Mouse (Mus musculus) mouse trophoblast stem cell (cell line): Measurements from ENCODE around the gene Tmco1.
"Not testable (repeated sequence)": the region's sequence is repeated elsewhere in the genome, so short reads cannot be mapped to it uniquely, and the experiment has no call there.

Experiments
- in situ Hi-C, 2 experiments: fragments of 300-500 bp; cut with MseI, MboI; formaldehyde crosslinking; loops; 2 replicates in 1 of 2; 3 replicates in 1 of 2; pipeline ENCODE4 v1.15.1; 2025

Tmco1 gene

GRCm38 (mm10) chr1:167331106-167331505 is 22.9 kb downstream of the Tmco1 start:
- in situ Hi-C loops, result loop anchor here (10.0 kb wide), 1 partner anchor 106 kb away; no protein-coding TSS in a partner anchor

DNA sequence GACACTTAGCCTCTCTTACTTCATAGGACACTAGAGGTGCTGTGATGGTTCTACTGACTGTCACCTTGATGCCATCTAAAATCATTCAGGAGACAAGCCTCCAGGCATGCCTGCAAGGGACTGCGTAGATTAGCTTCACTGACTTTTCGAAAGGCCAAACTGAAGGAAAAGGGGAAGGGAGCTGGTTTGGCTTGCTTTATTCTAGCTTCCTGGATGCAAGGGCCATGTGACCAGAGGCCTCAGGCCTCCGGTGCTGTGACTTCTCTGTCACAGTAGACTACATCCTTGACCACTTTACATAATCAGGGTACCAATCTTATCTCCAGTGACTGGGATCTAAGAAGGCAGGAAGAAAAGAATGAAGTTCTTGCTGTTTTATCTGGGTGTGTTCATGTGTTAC is 28.2 kb downstream of the Tmco1 start:
- in situ Hi-C loops, result loop anchor here (10.0 kb wide), 1 partner anchor 112 kb away; no protein-coding TSS in a partner anchor

DNA sequence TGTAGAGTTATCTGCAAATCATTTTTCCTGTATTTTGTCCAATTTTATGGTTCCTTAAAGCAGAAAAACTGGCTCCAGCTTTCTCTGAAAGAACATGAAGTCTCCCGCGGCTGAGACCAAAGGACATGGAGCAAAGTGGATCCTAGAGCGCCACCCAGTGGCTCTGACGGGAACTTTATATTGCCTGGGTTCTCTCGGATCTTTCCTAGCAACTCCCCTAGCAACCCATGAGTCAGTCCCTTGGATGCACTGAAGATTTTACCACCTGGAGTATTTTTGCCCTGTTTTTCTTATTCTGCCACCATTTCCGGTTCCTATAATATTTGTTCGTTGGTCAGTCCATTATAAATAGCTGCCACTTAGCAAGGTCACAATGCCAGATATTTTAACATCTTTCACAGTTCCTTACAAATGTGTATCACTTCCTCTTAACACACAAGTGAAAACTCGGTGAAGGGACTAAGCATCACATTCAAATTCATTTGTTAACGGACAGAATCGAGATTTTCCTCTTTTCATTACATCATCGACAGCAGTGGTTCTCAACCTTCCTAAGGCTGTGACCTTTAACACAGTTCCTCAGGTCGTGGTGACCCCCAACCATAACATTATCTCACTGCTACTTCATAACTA is 29.4 kb downstream of the Tmco1 start:
- in situ Hi-C loops, result loop anchor here (10.0 kb wide), 1 partner anchor 113 kb away; no protein-coding TSS in a partner anchor

GRCm38 (mm10) chr1:167339177-167339781 is 31.1 kb downstream of the Tmco1 start:
- in situ Hi-C loops, result loop anchor here (10.0 kb wide), 1 partner anchor 114 kb away; no protein-coding TSS in a partner anchor

- in situ Hi-C loops, result no loop called here
Measured at GRCm38 (mm10) chr1:167340111-167340787, 32.1 kb downstream of the Tmco1 start.

- in situ Hi-C loops, result no loop called here
Measured at GRCm38 (mm10) chr1:167340910-167341528, 32.8 kb downstream of the Tmco1 start.

- in situ Hi-C loops, result no loop called here
Measured at GRCm38 (mm10) chr1:167342831-167343230, 34.7 kb downstream of the Tmco1 start.

- in situ Hi-C loops, result not testable (repeated sequence)
Measured at GRCm38 (mm10) chr1:167345994-167346520, 37.9 kb downstream of the Tmco1 start.

DNA sequence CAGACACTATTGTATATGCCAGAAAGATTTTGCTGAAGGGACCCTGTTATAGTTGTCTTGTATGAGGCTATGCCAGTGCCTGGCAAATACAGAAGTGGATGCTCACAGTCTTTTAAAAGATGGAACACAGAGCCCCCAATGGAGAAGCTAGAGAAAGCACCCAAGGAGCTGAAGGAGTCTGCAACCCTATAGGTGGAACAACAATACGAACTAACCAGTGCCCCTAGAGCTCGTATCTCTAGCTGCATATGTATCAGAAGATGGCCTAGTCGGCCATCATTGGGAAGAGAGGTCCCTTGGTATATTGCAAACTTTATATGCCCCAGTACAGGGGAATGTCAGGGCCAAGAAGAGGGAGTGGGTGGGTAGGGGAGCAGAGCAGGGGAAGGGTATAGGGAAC is 41.0 kb downstream of the Tmco1 start:
- in situ Hi-C loops, result not testable (repeated sequence)

- in situ Hi-C loops, result no loop called here
Measured at GRCm38 (mm10) chr1:167349815-167350596, 41.8 kb downstream of the Tmco1 start, which contains the start of gene Aldh9a1. Gene Aldh9a1, plus strand, starts transcription at chr1:167349991.

GRCm38 (mm10) chr1:167350597-167351415 is 42.6 kb downstream of the Tmco1 start:
- in situ Hi-C loops, result no loop called here

- in situ Hi-C loops, result no loop called here
Measured at GRCm38 (mm10) chr1:167352403-167352802, 44.2 kb downstream of the Tmco1 start.

GRCm38 (mm10) chr1:167357387-167357786 is 49.2 kb downstream of the Tmco1 start:
- in situ Hi-C loops, result no loop called here

DNA sequence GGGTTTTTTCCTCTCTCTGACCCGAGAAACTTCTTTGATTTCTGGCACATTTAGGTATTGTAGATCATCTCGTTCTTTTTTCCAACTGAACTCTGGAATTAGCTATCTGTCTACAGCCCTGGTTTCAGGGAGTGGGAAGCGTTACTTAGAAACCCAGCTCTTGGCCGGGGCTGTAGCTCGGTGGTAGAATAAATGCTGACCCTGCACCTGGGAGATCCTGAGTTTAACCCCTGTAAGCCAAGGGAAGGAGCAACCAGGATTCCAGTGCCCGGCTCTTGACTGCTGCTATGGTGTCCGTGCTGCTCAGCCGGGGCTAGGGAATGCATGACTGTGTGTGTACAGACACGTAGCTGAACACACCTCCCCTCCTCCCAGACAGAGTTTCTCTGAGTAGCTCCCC is 50.6 kb downstream of the Tmco1 start:
- in situ Hi-C loops, result no loop called here

- in situ Hi-C loops, result no loop called here
Measured at GRCm38 (mm10) chr1:167360268-167360667, 52.1 kb downstream of the Tmco1 start.

- in situ Hi-C loops, result no loop called here
Measured at GRCm38 (mm10) chr1:167362819-167363218, 54.6 kb downstream of the Tmco1 start.

DNA sequence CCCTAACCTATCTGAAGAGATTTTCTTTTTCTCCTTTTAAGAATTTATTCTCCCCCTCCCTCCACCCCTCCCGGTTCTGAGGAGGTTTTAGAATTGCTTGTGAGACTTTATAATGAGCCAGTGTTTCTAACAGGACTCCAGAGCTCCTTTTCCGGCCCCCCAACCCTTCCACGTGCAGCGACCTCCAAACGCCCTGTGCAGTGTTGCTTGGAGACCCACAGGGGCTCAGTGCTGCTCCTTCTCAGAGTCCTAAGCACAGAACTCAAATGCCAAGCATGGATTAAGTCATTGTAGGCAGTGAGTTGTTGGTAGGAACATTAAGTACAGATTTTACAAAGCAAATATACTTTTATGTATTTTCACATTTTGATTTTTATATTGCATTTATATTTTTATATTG is 55.1 kb downstream of the Tmco1 start:
- in situ Hi-C loops, result no loop called here

DNA sequence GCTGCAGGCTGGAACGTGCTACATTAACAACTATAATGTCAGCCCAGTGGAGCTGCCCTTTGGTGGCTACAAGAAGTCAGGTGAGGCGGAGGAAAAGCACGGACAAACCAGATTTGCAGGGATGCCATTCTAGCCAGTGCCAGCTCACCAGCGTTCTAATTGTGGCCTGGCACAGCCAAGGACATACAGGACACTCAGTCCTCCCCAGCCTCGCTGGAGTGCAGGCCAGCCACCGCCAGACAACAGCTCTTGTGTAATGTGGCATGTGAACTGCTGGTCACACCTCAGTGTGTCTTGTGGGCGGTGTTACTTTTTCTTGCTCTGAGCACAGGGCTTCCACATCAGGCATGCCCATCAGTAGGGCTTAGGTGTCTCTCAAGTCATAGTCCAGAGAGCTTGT is 57.6 kb downstream of the Tmco1 start:
- in situ Hi-C loops, result no loop called here

DNA sequence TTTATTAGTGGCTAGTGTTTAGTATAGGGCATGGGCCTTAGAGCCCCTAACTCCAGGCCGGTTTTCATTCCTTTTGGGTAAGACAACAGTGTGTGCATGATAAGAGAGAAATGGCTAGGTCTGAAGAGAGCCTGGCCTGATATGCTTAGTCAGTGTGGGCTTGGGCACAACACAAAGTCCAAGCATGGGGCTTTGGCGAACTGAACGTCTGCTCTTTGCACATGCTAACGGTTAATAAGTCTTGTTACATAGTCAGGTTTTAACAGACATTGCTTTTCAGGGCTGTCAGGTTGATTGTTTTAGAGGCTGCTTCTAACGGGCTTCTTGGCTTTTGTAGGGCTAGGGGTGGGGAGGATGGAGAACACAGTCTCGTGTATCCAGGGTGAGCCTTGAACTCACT is 58.4 kb downstream of the Tmco1 start:
- in situ Hi-C loops, result no loop called here

DNA sequence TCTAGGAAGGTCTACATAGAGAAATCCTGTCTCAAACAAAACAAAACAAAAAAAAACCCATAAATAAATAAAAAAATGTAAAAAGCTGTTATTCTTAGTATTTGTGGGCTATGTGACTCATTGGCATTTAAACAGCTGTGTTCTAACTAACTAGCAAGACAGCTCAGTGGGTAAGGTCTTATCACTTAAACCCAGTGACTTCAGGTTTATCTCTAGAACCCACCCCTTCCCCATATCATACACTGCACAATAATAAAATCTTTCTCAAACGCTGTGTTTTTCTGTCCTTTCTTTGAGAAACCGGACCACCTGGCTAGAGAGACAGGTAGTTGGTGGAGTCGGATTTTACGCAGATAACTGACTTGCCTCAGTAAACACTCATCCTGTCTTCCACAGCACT is 59.8 kb downstream of the Tmco1 start:
- in situ Hi-C loops, result no loop called here
